Mouse (Mus musculus) lung, postnatal 0 days (tissue): ENCODE results near the gene Skiv2l.

Experiments used
- CTCF ChIP-seq: IDR thresholded peaks from 2 replicates; pipeline ENCODE4 v1.5.1; 2016; ENCODE audit warnings: antibody characterized with exemption, mild to moderate bottlenecking
- EP300 ChIP-seq: IDR thresholded peaks from 2 replicates; pipeline ENCODE4 v1.6.1; 2016; ENCODE audit warnings: antibody characterized with exemption, mild to moderate bottlenecking, control low read depth

DNA sequence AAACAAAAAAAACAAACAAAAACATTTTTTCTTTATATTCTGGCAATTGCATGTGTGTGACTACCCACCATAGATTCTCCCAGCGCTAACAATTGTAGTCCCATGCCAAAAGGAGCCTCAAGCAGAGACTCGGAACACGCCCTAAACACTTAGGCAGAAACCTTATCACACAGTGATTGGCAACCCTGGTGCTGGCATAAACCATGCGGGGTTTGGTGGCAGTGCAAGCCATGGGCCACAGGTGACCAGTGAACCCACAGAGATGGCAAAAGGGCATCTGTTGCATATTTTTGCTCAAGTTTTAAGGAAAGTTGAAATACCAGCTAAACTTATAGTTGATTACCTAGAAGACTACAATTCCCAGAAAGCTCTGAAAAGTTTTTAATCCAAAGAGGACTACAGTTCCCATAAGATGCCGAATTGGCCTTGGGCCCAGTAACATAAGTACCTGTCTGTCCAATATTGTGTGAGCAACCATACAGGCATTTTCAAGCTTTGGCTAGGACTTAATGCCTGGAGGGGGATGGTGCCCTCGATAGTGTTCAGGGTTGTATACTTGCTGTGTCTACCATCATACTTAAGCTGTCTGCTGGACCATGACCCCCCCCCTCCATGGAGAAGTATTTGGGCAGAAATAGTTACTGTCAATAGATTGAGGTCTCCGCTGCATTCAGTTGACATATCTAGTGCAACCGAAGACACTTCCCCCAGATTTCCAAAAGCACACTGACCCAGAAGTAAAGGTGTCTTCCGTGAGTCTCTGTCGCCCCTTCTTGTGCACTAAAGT lies 47.6 kb upstream of the Skiv2l start:
- TF ChIP-seq EP300, result no peak
- no peak for TF ChIP-seq CTCF
